In the genomic region with DNA sequence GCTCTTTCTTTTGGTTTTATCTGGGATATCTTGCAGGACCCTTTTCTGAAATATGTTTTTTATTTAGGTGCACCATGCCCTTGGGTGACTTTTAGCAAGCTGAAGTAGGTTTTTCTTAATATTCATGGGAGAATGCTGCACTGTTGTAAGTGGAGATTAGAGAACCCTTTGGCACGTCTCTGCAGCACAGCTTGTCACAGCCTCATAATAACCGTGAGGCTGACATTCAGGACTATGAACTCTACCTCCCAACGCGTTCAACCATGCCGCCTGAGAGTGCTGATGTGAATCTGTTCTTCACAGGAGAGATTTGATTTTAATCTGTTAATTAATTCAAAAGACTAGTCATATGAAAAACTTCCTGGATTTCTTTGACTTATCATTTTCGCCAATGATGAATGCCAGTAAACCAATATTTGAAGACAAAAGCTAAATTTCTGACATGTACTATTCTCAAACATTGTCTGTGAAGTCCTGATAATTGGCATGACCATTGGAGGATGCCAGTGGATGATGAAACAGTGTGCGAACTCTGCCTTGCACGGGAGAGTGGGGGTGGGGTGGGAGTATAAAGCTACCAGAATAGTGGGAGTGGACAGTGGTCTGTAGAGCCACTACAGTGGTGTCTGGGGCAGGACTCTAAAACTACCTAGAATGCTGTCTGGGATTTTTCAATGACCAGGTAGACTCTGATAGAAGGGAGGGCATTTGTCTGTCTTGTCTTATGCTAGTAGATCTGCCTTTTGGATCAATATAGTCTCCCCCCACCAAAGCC, we compare ENCODE assay signal across 17 mouse cellular contexts.
DNase-seq lines count a peak whose midpoint lies in the region; ATAC-seq lines count a peak whose summit lies in the region.
"Had no signal": no experiment of that assay in that cellular context is flagged by ENCODE, and none has a peak within 500 bp of the region (broad histone marks: within the 10 kb centered on the region; RNA-seq: fewer than 3 reads in every experiment).

No protein-coding gene starts in this region.

- peak; percentile 26 for DNase-seq in hindbrain, embryonic 10.5 days (ENCODE audit: low spot score)
- DNase-seq in hindbrain, embryonic 14.5 days (ENCODE audit: low spot score), result no peak
- DNase-seq in midbrain, embryonic 11.5 days (ENCODE audit: low spot score, missing footprints), result peak; percentile 83
- DNase-seq in kidney, postnatal 36 days, result peak; percentile 68 to 81
- DNase-seq in heart, postnatal 4 days, result no peak
- no peak for DNase-seq in heart, adult 9 months (ENCODE audit: low spot score in 2 of 2)
- DNase-seq: adrenal gland, postnatal 10 days; cerebellum, adult 2 months; heart, adult 11 months; layer of hippocampus, postnatal 36 days; thymus, postnatal 36 days had no signal

- no peak overlapping the region for H3K27ac ChIP-seq in hindbrain, embryonic 10.5 days
- no peak overlapping the region for H3K27ac ChIP-seq in hindbrain, embryonic 14.5 days
- no peak overlapping the region for H3K27ac ChIP-seq in midbrain, embryonic 11.5 days (ENCODE audit: low read depth, low read length)
- no peak overlapping the region for H3K27ac ChIP-seq in midbrain, embryonic 16.5 days (ENCODE audit: low read length)
- H3K27ac ChIP-seq: embryonic facial prominence, embryonic 13.5 days; liver, embryonic 14.5 days had no signal

- peaks cover 22% of the 10 kb centered on the region for H3K4me1 ChIP-seq in hindbrain, embryonic 10.5 days (replicated peaks)
- no peaks in the 10 kb centered on the region for H3K4me1 ChIP-seq in hindbrain, embryonic 14.5 days (replicated peaks; ENCODE audit: control insufficient read depth, insufficient read depth, low read length)
- H3K4me1 ChIP-seq in midbrain, embryonic 11.5 days (ENCODE audit: control insufficient read depth, insufficient read depth, low read length), result peaks cover 4% of the 10 kb centered on the region; the same call in 1 of the 2 replicates
- no peaks in the 10 kb centered on the region for H3K4me1 ChIP-seq in midbrain, embryonic 16.5 days (ENCODE audit: control insufficient read depth, insufficient read depth, low read length)
- H3K4me1 ChIP-seq: embryonic facial prominence, embryonic 13.5 days had no signal

- no peaks in the 10 kb centered on the region for H3K27me3 ChIP-seq in hindbrain, embryonic 10.5 days (ENCODE audit: insufficient read depth, poor library complexity, severe bottlenecking)
- H3K27me3 ChIP-seq in hindbrain, embryonic 14.5 days (ENCODE audit: control insufficient read depth, insufficient read depth, low read length), result no peaks in the 10 kb centered on the region
- H3K27me3 ChIP-seq in midbrain, embryonic 11.5 days (ENCODE audit: control insufficient read depth, insufficient read depth, low read length), result no peaks in the 10 kb centered on the region
- H3K27me3 ChIP-seq in midbrain, embryonic 16.5 days (ENCODE audit: control insufficient read depth, insufficient read depth, low read depth, low read length), result no peaks in the 10 kb centered on the region; the same call in 1 of the 2 replicates
- H3K27me3 ChIP-seq: embryonic facial prominence, embryonic 13.5 days had no signal

- H3K4me2 ChIP-seq in hindbrain, embryonic 14.5 days (replicated peaks), result no peak overlapping the region
- H3K4me2 ChIP-seq in midbrain, embryonic 11.5 days, result no peak overlapping the region
- H3K4me2 ChIP-seq in midbrain, embryonic 16.5 days (ENCODE audit: low read length), result no peak overlapping the region
- H3K4me2 ChIP-seq: embryonic facial prominence, embryonic 13.5 days had no signal

- H3K9ac ChIP-seq in hindbrain, embryonic 14.5 days, result no peak overlapping the region
- no peak overlapping the region for H3K9ac ChIP-seq in midbrain, embryonic 11.5 days (ENCODE audit: low read length)
- H3K9ac ChIP-seq in midbrain, embryonic 16.5 days (ENCODE audit: low read depth, low read length), result no peak overlapping the region
- H3K9ac ChIP-seq: embryonic facial prominence, embryonic 13.5 days; liver, embryonic 14.5 days had no signal

- no peaks in the 10 kb centered on the region for H3K9me3 ChIP-seq in hindbrain, embryonic 10.5 days
- no peaks in the 10 kb centered on the region for H3K9me3 ChIP-seq in hindbrain, embryonic 14.5 days (ENCODE audit: control insufficient read depth, low read length)
- no peaks in the 10 kb centered on the region for H3K9me3 ChIP-seq in midbrain, embryonic 11.5 days (ENCODE audit: control insufficient read depth, low read length)
- H3K9me3 ChIP-seq in midbrain, embryonic 16.5 days (replicated peaks; ENCODE audit: control insufficient read depth, low read length, poor library complexity, severe bottlenecking), result no peaks in the 10 kb centered on the region
- H3K9me3 ChIP-seq: embryonic facial prominence, embryonic 13.5 days had no signal

- 57% methylated on average over 8 of the region's 8 CpGs for WGBS in hindbrain, embryonic 10.5 days
- 45% methylated on average over 8 of the region's 8 CpGs for WGBS in hindbrain, embryonic 14.5 days
- 41% methylated on average over 8 of the region's 8 CpGs for WGBS in midbrain, embryonic 11.5 days
- 39% methylated on average over 8 of the region's 8 CpGs for WGBS in midbrain, embryonic 16.5 days

- no peak; the same call in 1 of the 2 replicates for ATAC-seq in hindbrain, embryonic 14.5 days (ENCODE audit: low FRiP score)
- ATAC-seq in midbrain, embryonic 11.5 days (ENCODE audit: low FRiP score), result peak; percentile 77
- ATAC-seq in midbrain, embryonic 16.5 days, result no peak
- no peak for ATAC-seq in granulocyte monocyte progenitor cell, adult 5-6 weeks (replicated peaks; ENCODE audit: poor library complexity, severe bottlenecking)
- ATAC-seq: forebrain, embryonic 16.5 days had no signal

- H3K4me3 ChIP-seq in hindbrain, embryonic 10.5 days, result no peak overlapping the region
- no peak overlapping the region for H3K4me3 ChIP-seq in hindbrain, embryonic 14.5 days (replicated peaks; ENCODE audit: low read length)
- H3K4me3 ChIP-seq in midbrain, embryonic 11.5 days (ENCODE audit: low read depth, low read length), result no peak overlapping the region
- H3K4me3 ChIP-seq in midbrain, embryonic 16.5 days (ENCODE audit: low read depth, low read length), result no peak overlapping the region
- H3K4me3 ChIP-seq: embryonic facial prominence, embryonic 13.5 days; myocyte had no signal

- H3K36me3 ChIP-seq in hindbrain, embryonic 10.5 days, result no peaks in the 10 kb centered on the region
- H3K36me3 ChIP-seq in hindbrain, embryonic 14.5 days (replicated peaks; ENCODE audit: control insufficient read depth, insufficient read depth), result no peaks in the 10 kb centered on the region
- no peaks in the 10 kb centered on the region for H3K36me3 ChIP-seq in midbrain, embryonic 11.5 days (ENCODE audit: control insufficient read depth, insufficient read depth, low read length)
- H3K36me3 ChIP-seq in midbrain, embryonic 16.5 days (ENCODE audit: control insufficient read depth, insufficient read depth, low read length), result no peaks in the 10 kb centered on the region
- H3K36me3 ChIP-seq: embryonic facial prominence, embryonic 13.5 days had no signal

Comparison
In these comparisons a context has a peak if more than half of its experiments do, and no peak if none do; other contexts are left out.
1. DNase-seq: peak in hindbrain, embryonic 10.5 days (single experiment), midbrain, embryonic 11.5 days (single experiment) and kidney, postnatal 36 days (2 of 2); none in hindbrain, embryonic 14.5 days (single experiment), heart, postnatal 4 days (single experiment) and heart, adult 9 months (0 of 2).